Mouse (Mus musculus) bone marrow, adult 2 months (tissue): Measurements from ENCODE around the gene Thbd.

Experiments
- CTCF ChIP-seq: fragments of 200-500 bp; IDR thresholded peaks from 2 replicates; pipeline ENCODE4 v1.5.1; 2011; ENCODE audit warnings: low read length, control low read depth; ENCODE audit not compliant: control insufficient read depth, insufficient read depth
- POLR2A ChIP-seq: fragments of 200-500 bp; IDR thresholded peaks from 2 replicates; pipeline ENCODE4 v1.6.1; 2011; ENCODE audit warnings: low read depth, mild to moderate bottlenecking, control low read depth, low read length, borderline replicate concordance; ENCODE audit not compliant: control insufficient read depth

DNA sequence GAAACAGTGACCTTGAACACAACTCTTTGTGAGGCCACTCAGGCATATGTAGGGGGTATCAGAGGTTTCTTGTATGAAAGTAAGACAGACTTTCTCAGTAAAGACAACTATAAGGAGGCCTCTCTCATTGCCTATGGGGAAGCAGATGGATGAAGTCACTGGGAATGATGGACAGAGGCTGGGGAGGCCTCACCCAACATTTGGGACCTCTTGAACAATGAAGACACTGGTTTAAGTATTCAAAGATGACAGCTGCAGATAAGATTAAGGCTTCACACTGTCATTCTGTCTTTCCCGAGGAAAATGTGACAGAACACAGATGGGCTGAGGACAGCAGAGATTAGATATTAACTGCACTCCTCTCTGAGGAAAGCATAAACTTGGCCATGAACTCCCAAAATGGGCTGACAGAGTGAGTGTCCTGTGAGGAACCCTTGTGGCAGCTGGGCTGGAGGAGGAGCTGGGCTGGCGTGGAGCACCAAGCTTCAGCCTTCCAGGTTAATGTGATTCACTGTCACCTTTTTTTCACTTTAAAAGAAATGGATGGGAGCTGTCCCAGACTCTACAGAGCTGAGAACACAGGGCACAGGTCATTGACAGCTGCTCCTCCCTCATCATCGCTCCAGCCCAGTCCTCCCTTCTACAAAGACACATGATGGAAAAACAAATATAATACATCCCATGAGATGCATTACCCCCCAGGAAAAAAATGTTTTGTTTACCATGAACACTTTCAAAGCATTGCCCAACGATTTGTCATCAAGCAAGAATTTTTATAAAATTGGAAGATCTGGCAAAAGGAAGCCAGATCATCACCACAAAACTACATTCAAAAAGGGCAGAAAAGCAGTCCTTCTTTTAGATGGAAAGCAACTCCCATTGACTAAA lies 36.0 kb downstream of the Thbd start:
- TF ChIP-seq POLR2A (no peak), CTCF (no peak)
